Mouse (Mus musculus) stomach, postnatal 0 days (tissue): ENCODE results near the gene St3gal4. TPM values are rescaled to one million over a fixed set of nuclear protein-coding genes. Genes with fewer than 3 reads are reported as not detected.

Experiments used
- ATAC-seq: fragments of 200-750 bp; cut with Nextera tagmentation; 2 replicates; pipeline ENCODE4 v1.8.0; 2017; ENCODE audit not compliant: low FRiP score, low TSS enrichment
- DNase-seq: peaks from one replicate; pipeline ENCODE4 v3.0.0-alpha.2; 2016; ENCODE audit warnings: low spot score
- H3K27ac ChIP-seq: fragments of 300-500 bp; sonication (generic); replicated peaks from 2 replicates; pipeline ENCODE4 v1.5.1; 2014; ENCODE audit warnings: mild to moderate bottlenecking, control low read depth
- H3K27me3 ChIP-seq: fragments of 300-500 bp; sonication (generic); 2 replicates; pipeline ENCODE4 v1.6.1; 2014; ENCODE audit warnings: low read length; ENCODE audit not compliant: control insufficient read depth, insufficient read depth
- H3K36me3 ChIP-seq: fragments of 300-500 bp; sonication (generic); 2 replicates; pipeline ENCODE4 v1.6.1; 2014; ENCODE audit warnings: low read length, mixed read lengths; ENCODE audit not compliant: control insufficient read depth, insufficient read depth
- H3K4me1 ChIP-seq: fragments of 300-500 bp; sonication (generic); replicated peaks from 2 replicates; pipeline ENCODE4 v1.6.1; 2014; ENCODE audit warnings: antibody characterized with exemption; ENCODE audit not compliant: control insufficient read depth, insufficient read depth
- H3K4me2 ChIP-seq: fragments of 300-500 bp; sonication (generic); replicated peaks from 2 replicates; pipeline ENCODE4 v1.6.1; 2014; ENCODE audit warnings: low read depth, mild to moderate bottlenecking, control low read depth, moderate library complexity
- H3K4me3 ChIP-seq: fragments of 300-500 bp; sonication (generic); 2 replicates; pipeline ENCODE4 v1.5.1; 2014; ENCODE audit warnings: low read depth, low read length, control low read depth
- H3K9ac ChIP-seq: fragments of 300-500 bp; sonication (generic); 2 replicates; pipeline ENCODE4 v1.6.1; 2014; ENCODE audit warnings: mild to moderate bottlenecking, low read length, control low read depth, mixed read lengths
- H3K9me3 ChIP-seq: fragments of 300-500 bp; sonication (generic); 2 replicates; pipeline ENCODE4 v1.6.1; 2016; ENCODE audit warnings: low read length; ENCODE audit not compliant: control insufficient read depth
- CTCF ChIP-seq: IDR thresholded peaks from 2 replicates; pipeline ENCODE4 v1.5.1; 2016; ENCODE audit warnings: antibody characterized with exemption, low read depth, mild to moderate bottlenecking, moderate library complexity
- EP300 ChIP-seq: optimal IDR thresholded peaks from 2 replicates; pipeline ENCODE3; 2016; ENCODE audit warnings: antibody characterized with exemption
- WGBS: fragments of 180-500 bp; shearing (Covaris S2); extraction: QIAGEN DNeasy Blood & Tissue Kit; methylation state at CpG from one replicate; pipeline ENCODE4 v1.1.7; 2014; 5-methylcytosine and 5-hydroxymethylcytosine counted together
- polyA plus RNA-seq: library from polyadenylated mRNA; unstranded; fragments of >200 nt; fragmentation: Nextera tagmentation; extraction: Ambion mirVana; gene quantifications from 2 replicates; pipeline ENCODE4 v1.2.1, GENCODE M21; 2015

Gene St3gal4
- polyA plus RNA-seq, 1 experiment from 2014 or later: 14.6 TPM

GRCm38 (mm10) chr9:35052671-35053070, 66.4 kb downstream of the St3gal4 start:
- Histone ChIP-seq H3K4me2 (no peak overlapping the region), H3K9me3 (no peaks in the 10 kb centered on the region), H3K27me3 (no peaks in the 10 kb centered on the region), H3K4me3 (no peak overlapping the region), H3K27ac (no peak overlapping the region), H3K4me1 (no peaks in the 10 kb centered on the region), H3K36me3 (no peaks in the 10 kb centered on the region; the same call in 1 of the 2 replicates), H3K9ac (no peak overlapping the region)
- 96% methylated on average over 4 of the region's 4 CpGs for WGBS
- DNase-seq: no peak
- no peak for ATAC-seq
- TF ChIP-seq CTCF (no peak), EP300 (no peak)

- no peak overlapping the region for H3K27ac ChIP-seq
- WGBS: 89% methylated on average over 4 of the region's 4 CpGs
- no peak overlapping the region for H3K4me2 ChIP-seq
- H3K4me1 ChIP-seq: no peaks in the 10 kb centered on the region
- peaks cover 3% of the 10 kb centered on the region; the same call in 1 of the 2 replicates for H3K36me3 ChIP-seq
- H3K9ac ChIP-seq: no peak overlapping the region
- H3K27me3 ChIP-seq: no peaks in the 10 kb centered on the region
- no peak for ATAC-seq
- no peaks in the 10 kb centered on the region for H3K9me3 ChIP-seq
- no peak for TF ChIP-seq CTCF
- TF ChIP-seq EP300: no peak
- no peak for DNase-seq
- no peak overlapping the region for H3K4me3 ChIP-seq
Measured at GRCm38 (mm10) chr9:35051666-35052065, 67.4 kb downstream of the St3gal4 start.

GRCm38 (mm10) chr9:35050701-35051454, 68.2 kb downstream of the St3gal4 start:
- H3K27me3 ChIP-seq: no peaks in the 10 kb centered on the region
- H3K27ac ChIP-seq: no peak overlapping the region
- no peak overlapping the region for H3K9ac ChIP-seq
- H3K36me3 ChIP-seq: peaks cover 3% of the 10 kb centered on the region; the same call in 1 of the 2 replicates
- no peaks in the 10 kb centered on the region for H3K9me3 ChIP-seq
- no peak overlapping the region for H3K4me2 ChIP-seq
- ATAC-seq (no peak), DNase-seq (no peak)
- H3K4me3 ChIP-seq: no peak overlapping the region
- no peak for TF ChIP-seq EP300
- no peak for TF ChIP-seq CTCF
- peaks cover 2% of the 10 kb centered on the region; the same call in 1 of the 2 replicates for H3K4me1 ChIP-seq
- WGBS: 84% methylated on average over 6 of the region's 6 CpGs

GRCm38 (mm10) chr9:35049891-35050527, 69.1 kb downstream of the St3gal4 start:
- Histone ChIP-seq H3K36me3 (peaks cover 3% of the 10 kb centered on the region; the same call in 1 of the 2 replicates), H3K4me2 (no peak overlapping the region), H3K9ac (no peak overlapping the region), H3K4me1 (peaks cover 2% of the 10 kb centered on the region; the same call in 1 of the 2 replicates), H3K4me3 (no peak overlapping the region), H3K27me3 (no peaks in the 10 kb centered on the region), H3K27ac (no peak overlapping the region), H3K9me3 (no peaks in the 10 kb centered on the region)
- 63% methylated on average over 3 of the region's 3 CpGs for WGBS
- no peak for ATAC-seq
- TF ChIP-seq EP300 (no peak), CTCF (no peak)
- no peak for DNase-seq

- no peaks in the 10 kb centered on the region for H3K27me3 ChIP-seq
- TF ChIP-seq EP300 (no peak), CTCF (no peak)
- no peak overlapping the region for H3K27ac ChIP-seq
- H3K4me1 ChIP-seq: peaks cover 2% of the 10 kb centered on the region; the same call in 1 of the 2 replicates
- no peak overlapping the region for H3K4me2 ChIP-seq
- no peak overlapping the region for H3K4me3 ChIP-seq
- 60% methylated on average over 6 of the region's 6 CpGs for WGBS
- ATAC-seq: no peak
- peaks cover 3% of the 10 kb centered on the region; the same call in 1 of the 2 replicates for H3K36me3 ChIP-seq
- no peak overlapping the region for H3K9ac ChIP-seq
- no peaks in the 10 kb centered on the region for H3K9me3 ChIP-seq
- no peak for DNase-seq
Measured at GRCm38 (mm10) chr9:35048449-35048848, 70.6 kb downstream of the St3gal4 start.

GRCm38 (mm10) chr9:35045756-35046155, 73.3 kb downstream of the St3gal4 start:
- no peak overlapping the region for H3K9ac ChIP-seq
- TF ChIP-seq CTCF (peak; percentile 39), EP300 (no peak)
- H3K9me3 ChIP-seq: no peaks in the 10 kb centered on the region
- peak overlapping the region; percentile 73 for H3K27ac ChIP-seq
- H3K4me3 ChIP-seq: no peak overlapping the region
- DNase-seq (peak; percentile 63), ATAC-seq (peak; percentile 71)
- no peaks in the 10 kb centered on the region for H3K27me3 ChIP-seq
- WGBS: 44% methylated on average over 2 of the region's 2 CpGs
- H3K4me1 ChIP-seq: peaks cover 2% of the 10 kb centered on the region; the same call in 1 of the 2 replicates
- no peak overlapping the region for H3K4me2 ChIP-seq
- 0 out of 2 replicates have a peak, but pooled peaks cover 3% of the 10 kb centered on the region for H3K36me3 ChIP-seq
